In genomic region chr11:88583866-88584265, GRCm38 (mm10) we compare ENCODE assay signal across 8 mouse cellular contexts.
DNase-seq lines count a peak whose midpoint lies in the region; ATAC-seq and TF ChIP-seq lines count a peak whose summit lies in the region.

No protein-coding gene starts in this region.

- peak; percentile 36 for DNase-seq in gastrocnemius, adult 2 months
- no peak for DNase-seq in gastrocnemius, postnatal 14 days
- DNase-seq in neural tube, embryonic 11.5 days (ENCODE audit: low spot score), result peak; percentile 42
- no peak for DNase-seq in neural tube, embryonic 10.5 days (ENCODE audit: extremely low spot score, low spot score)
- no peak for DNase-seq in limb, embryonic 11.5 days (ENCODE audit: low spot score)
- DNase-seq in gastrocnemius, postnatal 25 days, result no peak
- no peak for DNase-seq in thymus, postnatal 14 days
- no peak for DNase-seq in retina, postnatal 1 day

- intact Hi-C loops in gastrocnemius, adult 2 months (cut with DNase I), result no loop called here
- intact Hi-C loops in gastrocnemius, postnatal 14 days (cut with DNase I; ENCODE audit: low total_unique reads), result no loop called here

- ATAC-seq in neural tube, embryonic 11.5 days (ENCODE audit: insufficient read depth, low FRiP score, low TSS enrichment), result no peak
- no peak for ATAC-seq in limb, embryonic 11.5 days (ENCODE audit: insufficient number of reproducible peaks, low FRiP score, low TSS enrichment, low read depth)

- no peaks in the 10 kb centered on the region for H3K36me3 ChIP-seq in neural tube, embryonic 11.5 days (ENCODE audit: control insufficient read depth, insufficient read depth, low read length)
- H3K36me3 ChIP-seq in limb, embryonic 11.5 days (ENCODE audit: control insufficient read depth, insufficient read depth, low read length), result no peaks in the 10 kb centered on the region; the same call in 1 of the 2 replicates

- H3K27ac ChIP-seq in gastrocnemius, adult 2 months, result peak overlapping the region; percentile 88
- peak overlapping the region; percentile 94 for H3K27ac ChIP-seq in neural tube, embryonic 11.5 days (ENCODE audit: low read depth, low read length)
- H3K27ac ChIP-seq in limb, embryonic 11.5 days (replicated peaks; ENCODE audit: low read depth, low read length), result no peak overlapping the region

- no peak overlapping the region for H3K4me3 ChIP-seq in gastrocnemius, adult 2 months
- H3K4me3 ChIP-seq in neural tube, embryonic 11.5 days (ENCODE audit: low read depth, low read length), result no peak overlapping the region
- H3K4me3 ChIP-seq in limb, embryonic 11.5 days (ENCODE audit: low read depth, low read length), result no peak overlapping the region

- H3K4me2 ChIP-seq in neural tube, embryonic 11.5 days (ENCODE audit: low read depth), result no peak overlapping the region
- H3K4me2 ChIP-seq in limb, embryonic 11.5 days (ENCODE audit: low read depth, severe bottlenecking), result no peak overlapping the region

- no peak for TF ChIP-seq CTCF in gastrocnemius, adult 2 months (IDR thresholded peaks at IDR 0.05)

- 0 out of 2 replicates have a peak overlapping the region, but pooled peaks have one; percentile 5 for H3K9ac ChIP-seq in neural tube, embryonic 11.5 days (ENCODE audit: low read length)
- H3K9ac ChIP-seq in limb, embryonic 11.5 days (ENCODE audit: low read length), result peak overlapping the region; percentile 13; the same call in 1 of the 2 replicates

- WGBS in neural tube, embryonic 11.5 days, result 9% methylated on average over 6 of the region's 6 CpGs
- 16% methylated on average over 6 of the region's 6 CpGs for WGBS in limb, embryonic 11.5 days

- no peaks in the 10 kb centered on the region for H3K9me3 ChIP-seq in neural tube, embryonic 11.5 days (ENCODE audit: control insufficient read depth, low read length)
- no peaks in the 10 kb centered on the region for H3K9me3 ChIP-seq in limb, embryonic 11.5 days (ENCODE audit: control insufficient read depth, low read length)

- H3K4me1 ChIP-seq in neural tube, embryonic 11.5 days (ENCODE audit: control insufficient read depth, insufficient read depth, low read length), result peaks cover 81% of the 10 kb centered on the region
- H3K4me1 ChIP-seq in limb, embryonic 11.5 days (ENCODE audit: control insufficient read depth, insufficient read depth, low read length), result peaks cover 70% of the 10 kb centered on the region

- H3K27me3 ChIP-seq in neural tube, embryonic 11.5 days (ENCODE audit: control insufficient read depth, insufficient read depth, low read length), result no peaks in the 10 kb centered on the region
- H3K27me3 ChIP-seq in limb, embryonic 11.5 days (ENCODE audit: control insufficient read depth, insufficient read depth, low read length), result no peaks in the 10 kb centered on the region

Comparison
In these comparisons a context has a peak if more than half of its experiments do, and no peak if none do; other contexts are left out.
1. DNase-seq: peak in gastrocnemius, adult 2 months (single experiment) and neural tube, embryonic 11.5 days (single experiment); none in gastrocnemius, postnatal 14 days (single experiment), neural tube, embryonic 10.5 days (single experiment), limb, embryonic 11.5 days (single experiment), gastrocnemius, postnatal 25 days (single experiment), thymus, postnatal 14 days (single experiment) and retina, postnatal 1 day (single experiment).